Mouse (Mus musculus) stomach, embryonic 16.5 days (tissue): ENCODE measurements around the gene Arl16. TPM values are rescaled to one million over a fixed set of nuclear protein-coding genes. Genes with fewer than 3 reads are reported as not detected.

Experiments
- ATAC-seq: fragments of 200-750 bp; cut with Nextera tagmentation; 2 replicates; pipeline ENCODE4 v1.8.0; 2017; ENCODE audit warnings: moderate number of reproducible peaks, moderate TSS enrichment; ENCODE audit not compliant: insufficient read depth, low FRiP score
- H3K27ac ChIP-seq: fragments of 300-500 bp; sonication (generic); 2 replicates; pipeline ENCODE4 v1.5.1; 2014; ENCODE audit warnings: low read length
- H3K27me3 ChIP-seq: fragments of 300-500 bp; sonication (generic); 2 replicates; pipeline ENCODE4 v1.6.1; 2014; ENCODE audit warnings: low read length, control low read depth, mixed read lengths; ENCODE audit not compliant: control insufficient read depth, insufficient read depth
- H3K36me3 ChIP-seq: fragments of 300-500 bp; sonication (generic); 2 replicates; pipeline ENCODE4 v1.6.1; 2014; ENCODE audit warnings: low read length; ENCODE audit not compliant: control insufficient read depth, insufficient read depth
- H3K4me1 ChIP-seq: fragments of 300-500 bp; sonication (generic); 2 replicates; pipeline ENCODE4 v1.6.1; 2014; ENCODE audit warnings: low read length, control low read depth, mixed read lengths; ENCODE audit not compliant: control insufficient read depth, insufficient read depth
- H3K4me2 ChIP-seq: fragments of 300-500 bp; sonication (generic); 2 replicates; pipeline ENCODE4 v1.6.1; 2014; ENCODE audit warnings: low read depth, low read length, mixed read lengths
- H3K4me3 ChIP-seq: fragments of 300-500 bp; sonication (generic); replicated peaks from 2 replicates; pipeline ENCODE4 v1.5.1; 2014; ENCODE audit warnings: mild to moderate bottlenecking, low read length
- H3K9ac ChIP-seq: fragments of 300-500 bp; sonication (generic); 2 replicates; pipeline ENCODE4 v1.6.1; 2014; ENCODE audit warnings: low read length
- H3K9me3 ChIP-seq: fragments of 300-500 bp; sonication (generic); replicated peaks from 2 replicates; pipeline ENCODE4 v1.6.1; 2016; ENCODE audit warnings: low read length, control low read depth; ENCODE audit not compliant: control insufficient read depth
- WGBS: fragments of 180-500 bp; shearing (Covaris S2); extraction: QIAGEN DNeasy Blood & Tissue Kit; methylation state at CpG from one replicate; pipeline ENCODE4 v1.1.7; 2014; 5-methylcytosine and 5-hydroxymethylcytosine counted together
- polyA plus RNA-seq: library from polyadenylated mRNA; unstranded; fragments of >200 nt; fragmentation: Nextera tagmentation; extraction: Ambion mirVana; gene quantifications from 2 replicates; pipeline ENCODE4 v1.2.1, GENCODE M21; 2015

Arl16 gene
- polyA plus RNA-seq, 1 experiment from 2014 or later = 35.6 TPM

GRCm38 (mm10) chr11:120422651-120423568, 44.5 kb downstream of the Arl16 start:
- WGBS = 47% methylated on average over 13 of the region's 13 CpGs
- no peak overlapping the region for H3K4me3 ChIP-seq
- no peak overlapping the region for H3K4me2 ChIP-seq
- peak overlapping the region; percentile 73; the same call in 1 of the 2 replicates for H3K27ac ChIP-seq
- H3K36me3 ChIP-seq = peaks cover 17% of the 10 kb centered on the region
- no peaks in the 10 kb centered on the region for H3K27me3 ChIP-seq
- H3K9me3 ChIP-seq = no peaks in the 10 kb centered on the region
- H3K4me1 ChIP-seq = peaks cover 9% of the 10 kb centered on the region
- H3K9ac ChIP-seq = no peak overlapping the region
- ATAC-seq = peak; percentile 69; the same call in 1 of the 2 replicates

GRCm38 (mm10) chr11:120418592-120418991, 48.8 kb downstream of the Arl16 start:
- no peak for ATAC-seq
- Histone ChIP-seq H3K4me3 (no peak overlapping the region), H3K27me3 (no peaks in the 10 kb centered on the region), H3K36me3 (peaks cover 19% of the 10 kb centered on the region), H3K9me3 (no peaks in the 10 kb centered on the region), H3K27ac (no peak overlapping the region), H3K4me2 (no peak overlapping the region), H3K9ac (no peak overlapping the region), H3K4me1 (peaks cover 9% of the 10 kb centered on the region)
- 91% methylated on average over 1 of the region's 1 CpGs for WGBS

GRCm38 (mm10) chr11:120417852-120418251, 49.6 kb downstream of the Arl16 start:
- H3K9me3 ChIP-seq = no peaks in the 10 kb centered on the region
- no peak overlapping the region for H3K27ac ChIP-seq
- no peak for ATAC-seq
- H3K27me3 ChIP-seq = no peaks in the 10 kb centered on the region
- H3K9ac ChIP-seq = no peak overlapping the region
- 90% methylated on average over 7 of the region's 7 CpGs for WGBS
- no peak overlapping the region for H3K4me2 ChIP-seq
- peaks cover 25% of the 10 kb centered on the region for H3K36me3 ChIP-seq
- H3K4me3 ChIP-seq = no peak overlapping the region
- H3K4me1 ChIP-seq = peaks cover 9% of the 10 kb centered on the region

Other genes starting within 250 kb of the Arl16 start
- 4.5 and 5.6 TPM in 2 replicates for gene Bahcc1, start 234.7 kb downstream of the Arl16 start, polyA plus RNA-seq
- gene Actg1, start 119.1 kb downstream of the Arl16 start, polyA plus RNA-seq = 2,700 and 3,060 TPM in 2 replicates
- gene Fscn2, start 106.1 kb downstream of the Arl16 start, polyA plus RNA-seq = 0.44 and 0.80 TPM in 2 replicates
- gene Faap100, start 88.8 kb downstream of the Arl16 start, polyA plus RNA-seq = 34.5 and 36.1 TPM in 2 replicates
- gene Nploc4, start 29.9 kb downstream of the Arl16 start, polyA plus RNA-seq = 22.8 and 23.5 TPM in 2 replicates
- gene Tspan10, start 25.0 kb downstream of the Arl16 start, polyA plus RNA-seq = not detected in 2 replicates
- gene Pde6g, start 14.1 kb downstream of the Arl16 start, polyA plus RNA-seq = 0.30 and 0.57 TPM in 2 replicates
- gene Oxld1, start 9.5 kb downstream of the Arl16 start, polyA plus RNA-seq = 14.0 TPM in 2 replicates
- gene Ccdc137, start 9.5 kb downstream of the Arl16 start, polyA plus RNA-seq = 28.9 and 33.7 TPM in 2 replicates
- 140 and 145 TPM in 2 replicates for gene Mrpl12, start 17.0 kb upstream of the Arl16 start, polyA plus RNA-seq
- gene Slc25a10, start 24.2 kb upstream of the Arl16 start, polyA plus RNA-seq = 73.9 and 75.8 TPM in 2 replicates
- gene Gcgr, start 63.1 kb upstream of the Arl16 start, polyA plus RNA-seq = 2.2 and 3.0 TPM in 2 replicates
- 152 and 171 TPM in 2 replicates for gene Mcrip1, start 82.1 kb upstream of the Arl16 start, polyA plus RNA-seq
- gene Ppp1r27, start 83.5 kb upstream of the Arl16 start, polyA plus RNA-seq = 2.9 TPM in 1 of 2 replicates, not detected in the other
- 1,026 and 1,183 TPM in 2 replicates for gene P4hb, start 105.6 kb upstream of the Arl16 start, polyA plus RNA-seq
- 543 and 584 TPM in 2 replicates for gene Arhgdia, start 114.0 kb upstream of the Arl16 start, polyA plus RNA-seq
- 37.0 and 55.5 TPM in 2 replicates for gene Alyref, start 130.8 kb upstream of the Arl16 start, polyA plus RNA-seq
- 176 and 181 TPM in 2 replicates for gene Anapc11, start 130.8 kb upstream of the Arl16 start, polyA plus RNA-seq
- 14.9 and 19.1 TPM in 2 replicates for gene Npb, start 140.9 kb upstream of the Arl16 start, polyA plus RNA-seq
- gene Pcyt2, start 150.3 kb upstream of the Arl16 start, polyA plus RNA-seq = 185 and 197 TPM in 2 replicates
- gene Sirt7, start 157.6 kb upstream of the Arl16 start, polyA plus RNA-seq = 36.6 and 37.7 TPM in 2 replicates
- 19.5 and 22.1 TPM in 2 replicates for gene Mafg, start 166.0 kb upstream of the Arl16 start, polyA plus RNA-seq
- 37.8 and 38.0 TPM in 2 replicates for gene Pycr1, start 176.2 kb upstream of the Arl16 start, polyA plus RNA-seq
- 1.4 TPM in 1 of 2 replicates, not detected in the other for gene Myadml2, start 180.6 kb upstream of the Arl16 start, polyA plus RNA-seq
- 2.1 and 2.5 TPM in 2 replicates for gene Notum, start 193.6 kb upstream of the Arl16 start, polyA plus RNA-seq
- gene Aspscr1, start 205.4 kb upstream of the Arl16 start, polyA plus RNA-seq = 102 and 104 TPM in 2 replicates
- 138 and 153 TPM in 2 replicates for gene Cenpx, start 246.1 kb upstream of the Arl16 start, polyA plus RNA-seq
- gene Lrrc45, start 246.3 kb upstream of the Arl16 start, polyA plus RNA-seq = 59.1 and 62.9 TPM in 2 replicates